Mouse (Mus musculus): Measurements from ENCODE around the gene Gse1. TPM values are rescaled to one million over a fixed set of nuclear protein-coding genes. Genes with fewer than 3 reads are reported as not detected.

Gene Gse1
- total RNA-seq, 1 experiment from 2014 or later, result 16.6 TPM

GRCm38 (mm10) chr8:120255406-120255987 is 27.2 kb downstream of the Gse1 start:
- ATAC-seq (replicated peaks in 1 of 2; ENCODE audit: insufficient read depth in 1 of 2, low FRiP score in 2 of 2, low TSS enrichment in 1 of 2, low read depth in 1 of 2, poor library complexity in 2 of 2, severe bottlenecking in 2 of 2), result no peak

GRCm38 (mm10) chr8:120256958-120257357 is 28.7 kb downstream of the Gse1 start:
- no peak for ATAC-seq (replicated peaks in 1 of 2; ENCODE audit: insufficient read depth in 1 of 2, low FRiP score in 2 of 2, low TSS enrichment in 1 of 2, low read depth in 1 of 2, poor library complexity in 2 of 2, severe bottlenecking in 2 of 2)

GRCm38 (mm10) chr8:120259206-120259605 is 30.9 kb downstream of the Gse1 start:
- ATAC-seq (replicated peaks in 1 of 2; ENCODE audit: insufficient read depth in 1 of 2, low FRiP score in 2 of 2, low TSS enrichment in 1 of 2, low read depth in 1 of 2, poor library complexity in 2 of 2, severe bottlenecking in 2 of 2), result no peak

- no peak for ATAC-seq (replicated peaks in 1 of 2; ENCODE audit: insufficient read depth in 1 of 2, low FRiP score in 2 of 2, low TSS enrichment in 1 of 2, low read depth in 1 of 2, poor library complexity in 2 of 2, severe bottlenecking in 2 of 2)
Measured at GRCm38 (mm10) chr8:120260677-120261076, 32.4 kb downstream of the Gse1 start.

GRCm38 (mm10) chr8:120261338-120262120 is 33.3 kb downstream of the Gse1 start:
- ATAC-seq (replicated peaks in 1 of 2; ENCODE audit: insufficient read depth in 1 of 2, low FRiP score in 2 of 2, low TSS enrichment in 1 of 2, low read depth in 1 of 2, poor library complexity in 2 of 2, severe bottlenecking in 2 of 2), result no peak

- no peak for ATAC-seq (replicated peaks in 1 of 2; ENCODE audit: insufficient read depth in 1 of 2, low FRiP score in 2 of 2, low TSS enrichment in 1 of 2, low read depth in 1 of 2, poor library complexity in 2 of 2, severe bottlenecking in 2 of 2)
Measured at GRCm38 (mm10) chr8:120263879-120264278, 35.6 kb downstream of the Gse1 start.

- ATAC-seq (replicated peaks in 1 of 2; ENCODE audit: insufficient read depth in 1 of 2, low FRiP score in 2 of 2, low TSS enrichment in 1 of 2, low read depth in 1 of 2, poor library complexity in 2 of 2, severe bottlenecking in 2 of 2), result peak; percentile 10 to 37; a peak in 2 of 4 replicates
Measured at GRCm38 (mm10) chr8:120264388-120264943, 36.2 kb downstream of the Gse1 start.

GRCm38 (mm10) chr8:120264944-120265453 is 36.7 kb downstream of the Gse1 start:
- ATAC-seq (replicated peaks in 1 of 2; ENCODE audit: insufficient read depth in 1 of 2, low FRiP score in 2 of 2, low TSS enrichment in 1 of 2, low read depth in 1 of 2, poor library complexity in 2 of 2, severe bottlenecking in 2 of 2), result peak; percentile 46 to 61; a peak in 3 of 4 replicates

- ATAC-seq (replicated peaks in 1 of 2; ENCODE audit: insufficient read depth in 1 of 2, low FRiP score in 2 of 2, low TSS enrichment in 1 of 2, low read depth in 1 of 2, poor library complexity in 2 of 2, severe bottlenecking in 2 of 2), result no peak
Measured at GRCm38 (mm10) chr8:120265471-120265870, 37.2 kb downstream of the Gse1 start.

GRCm38 (mm10) chr8:120268541-120268980 is 40.3 kb downstream of the Gse1 start:
- ATAC-seq (replicated peaks in 1 of 2; ENCODE audit: insufficient read depth in 1 of 2, low FRiP score in 2 of 2, low TSS enrichment in 1 of 2, low read depth in 1 of 2, poor library complexity in 2 of 2, severe bottlenecking in 2 of 2), result no peak

GRCm38 (mm10) chr8:120270449-120270848 is 42.2 kb downstream of the Gse1 start:
- ATAC-seq (replicated peaks in 1 of 2; ENCODE audit: insufficient read depth in 1 of 2, low FRiP score in 2 of 2, low TSS enrichment in 1 of 2, low read depth in 1 of 2, poor library complexity in 2 of 2, severe bottlenecking in 2 of 2), result peak; percentile 24 to 50; a peak in 3 of 4 replicates

GRCm38 (mm10) chr8:120273430-120273829 is 45.2 kb downstream of the Gse1 start:
- ATAC-seq (replicated peaks in 1 of 2; ENCODE audit: insufficient read depth in 1 of 2, low FRiP score in 2 of 2, low TSS enrichment in 1 of 2, low read depth in 1 of 2, poor library complexity in 2 of 2, severe bottlenecking in 2 of 2), result no peak

- ATAC-seq (replicated peaks in 1 of 2; ENCODE audit: insufficient read depth in 1 of 2, low FRiP score in 2 of 2, low TSS enrichment in 1 of 2, low read depth in 1 of 2, poor library complexity in 2 of 2, severe bottlenecking in 2 of 2), result peak; percentile 71 to 82
Measured at GRCm38 (mm10) chr8:120276051-120276890, 48.0 kb downstream of the Gse1 start.

GRCm38 (mm10) chr8:120276891-120277426 is 48.7 kb downstream of the Gse1 start:
- ATAC-seq (replicated peaks in 1 of 2; ENCODE audit: insufficient read depth in 1 of 2, low FRiP score in 2 of 2, low TSS enrichment in 1 of 2, low read depth in 1 of 2, poor library complexity in 2 of 2, severe bottlenecking in 2 of 2), result peak; percentile 15 to 34

- ATAC-seq (replicated peaks in 1 of 2; ENCODE audit: insufficient read depth in 1 of 2, low FRiP score in 2 of 2, low TSS enrichment in 1 of 2, low read depth in 1 of 2, poor library complexity in 2 of 2, severe bottlenecking in 2 of 2), result no peak
Measured at GRCm38 (mm10) chr8:120278009-120278408, 49.8 kb downstream of the Gse1 start.

- ATAC-seq (replicated peaks in 1 of 2; ENCODE audit: insufficient read depth in 1 of 2, low FRiP score in 2 of 2, low TSS enrichment in 1 of 2, low read depth in 1 of 2, poor library complexity in 2 of 2, severe bottlenecking in 2 of 2), result no peak
Measured at GRCm38 (mm10) chr8:120279418-120279817, 51.2 kb downstream of the Gse1 start.

- ATAC-seq (replicated peaks in 1 of 2; ENCODE audit: insufficient read depth in 1 of 2, low FRiP score in 2 of 2, low TSS enrichment in 1 of 2, low read depth in 1 of 2, poor library complexity in 2 of 2, severe bottlenecking in 2 of 2), result peak; percentile 19 to 35; a peak in 1 of 4 replicates
Measured at GRCm38 (mm10) chr8:120281487-120281886, 53.2 kb downstream of the Gse1 start.

All from hematopoietic stem cell, adult 5-6 weeks (primary cell).